Mouse (Mus musculus) lung, postnatal 0 days (tissue): ENCODE data around the gene Gse1. TPM values are rescaled to one million over a fixed set of nuclear protein-coding genes. Genes with fewer than 3 reads are reported as not detected.

Experiments used
- ATAC-seq: fragments of 200-750 bp; cut with Nextera tagmentation; 2 replicates; pipeline ENCODE4 v1.8.0; 2017; ENCODE audit warnings: moderate library complexity
- DNase-seq: peaks from one replicate; pipeline ENCODE4 v3.0.0-alpha.2; 2016; ENCODE audit warnings: low spot score
- H3K27ac ChIP-seq: fragments of 300-500 bp; sonication (generic); 2 replicates; pipeline ENCODE4 v1.5.1; 2014; ENCODE audit warnings: antibody characterized with exemption, mild to moderate bottlenecking, low read length, mixed read lengths
- H3K27me3 ChIP-seq: fragments of 300-500 bp; sonication (generic); replicated peaks from 2 replicates; pipeline ENCODE4 v1.6.1; 2014; ENCODE audit warnings: low read length, mixed read lengths; ENCODE audit not compliant: insufficient read depth
- H3K36me3 ChIP-seq: fragments of 300-500 bp; sonication (generic); 2 replicates; pipeline ENCODE4 v1.6.1; 2014; ENCODE audit warnings: low read length, mixed read lengths; ENCODE audit not compliant: insufficient read depth
- H3K4me1 ChIP-seq: fragments of 300-500 bp; sonication (generic); 2 replicates; pipeline ENCODE4 v1.6.1; 2014; ENCODE audit warnings: antibody characterized with exemption, low read depth, low read length, mixed read lengths; ENCODE audit not compliant: insufficient read depth
- H3K4me2 ChIP-seq: fragments of 300-500 bp; sonication (generic); replicated peaks from 2 replicates; pipeline ENCODE4 v1.6.1; 2014; ENCODE audit warnings: low read depth, mild to moderate bottlenecking, low read length, moderate library complexity, mixed read lengths
- H3K4me3 ChIP-seq: fragments of 300-500 bp; sonication (generic); 2 replicates; pipeline ENCODE4 v1.5.1; 2014; ENCODE audit warnings: low read depth, low read length
- H3K9ac ChIP-seq: fragments of 300-500 bp; sonication (generic); replicated peaks from 2 replicates; pipeline ENCODE4 v1.6.1; 2014; ENCODE audit warnings: low read depth, mild to moderate bottlenecking
- H3K9me3 ChIP-seq: fragments of 300-500 bp; sonication (generic); 2 replicates; pipeline ENCODE4 v1.6.1; 2016; ENCODE audit warnings: low read length, mixed read lengths
- CTCF ChIP-seq: IDR thresholded peaks from 2 replicates; pipeline ENCODE4 v1.5.1; 2016; ENCODE audit warnings: antibody characterized with exemption, mild to moderate bottlenecking
- EP300 ChIP-seq: IDR thresholded peaks from 2 replicates; pipeline ENCODE4 v1.6.1; 2016; ENCODE audit warnings: antibody characterized with exemption, mild to moderate bottlenecking, control low read depth
- WGBS: fragments of 180-500 bp; shearing (Covaris S2); extraction: QIAGEN DNeasy Blood & Tissue Kit; methylation state at CpG from one replicate; pipeline ENCODE4 v1.1.7; 2014; 5-methylcytosine and 5-hydroxymethylcytosine counted together
- polyA plus RNA-seq: library from polyadenylated mRNA; unstranded; fragments of >200 nt; fragmentation: Nextera tagmentation; extraction: Ambion mirVana; gene quantifications from 2 replicates; pipeline ENCODE4 v1.2.1, GENCODE M21; 2015

The Gse1 gene
- polyA plus RNA-seq, 1 experiment from 2014 or later: 9.9 TPM

- no peak overlapping the region for H3K9ac ChIP-seq
- DNase-seq (no peak), ATAC-seq (no peak)
- H3K27me3 ChIP-seq: no peaks in the 10 kb centered on the region
- no peaks in the 10 kb centered on the region for H3K9me3 ChIP-seq
- 83% methylated on average over 7 of the region's 7 CpGs for WGBS
- H3K4me3 ChIP-seq: no peak overlapping the region
- 0 out of 2 replicates have a peak, but pooled peaks cover 3% of the 10 kb centered on the region for H3K4me1 ChIP-seq
- TF ChIP-seq EP300 (no peak), CTCF (no peak)
- H3K36me3 ChIP-seq: no peaks in the 10 kb centered on the region
- no peak overlapping the region for H3K4me2 ChIP-seq
- no peak overlapping the region for H3K27ac ChIP-seq
Observed at GRCm38 (mm10) chr8:120316707-120317106, 88.5 kb downstream of the Gse1 start.

GRCm38 (mm10) chr8:120317118-120317824 lies 89.0 kb downstream of the Gse1 start:
- H3K36me3 ChIP-seq: no peaks in the 10 kb centered on the region
- DNase-seq (no peak), ATAC-seq (no peak)
- H3K4me2 ChIP-seq: no peak overlapping the region
- TF ChIP-seq CTCF (no peak), EP300 (no peak)
- no peaks in the 10 kb centered on the region for H3K27me3 ChIP-seq
- WGBS: 80% methylated on average over 21 of the region's 21 CpGs
- 0 out of 2 replicates have a peak, but pooled peaks cover 3% of the 10 kb centered on the region for H3K4me1 ChIP-seq
- no peak overlapping the region for H3K27ac ChIP-seq
- no peaks in the 10 kb centered on the region for H3K9me3 ChIP-seq
- no peak overlapping the region for H3K4me3 ChIP-seq
- H3K9ac ChIP-seq: no peak overlapping the region

GRCm38 (mm10) chr8:120318476-120318991 lies 90.3 kb downstream of the Gse1 start:
- no peak for TF ChIP-seq CTCF
- no peak for TF ChIP-seq EP300
- Histone ChIP-seq H3K27ac (no peak overlapping the region), H3K4me3 (no peak overlapping the region), H3K27me3 (no peaks in the 10 kb centered on the region), H3K9me3 (no peaks in the 10 kb centered on the region), H3K36me3 (no peaks in the 10 kb centered on the region), H3K4me1 (0 out of 2 replicates have a peak, but pooled peaks cover 8% of the 10 kb centered on the region), H3K9ac (no peak overlapping the region), H3K4me2 (no peak overlapping the region)
- no peak for DNase-seq
- ATAC-seq: no peak
- WGBS: 69% methylated on average over 12 of the region's 12 CpGs

- 30% methylated on average over 7 of the region's 7 CpGs for WGBS
- ATAC-seq (peak; percentile 69), DNase-seq (peak; percentile 87)
- H3K9ac ChIP-seq: no peak overlapping the region
- 0 out of 2 replicates have a peak, but pooled peaks cover 12% of the 10 kb centered on the region for H3K4me1 ChIP-seq
- no peaks in the 10 kb centered on the region for H3K36me3 ChIP-seq
- TF ChIP-seq EP300 (no peak), CTCF (peak; percentile 100)
- H3K27me3 ChIP-seq: no peaks in the 10 kb centered on the region
- no peaks in the 10 kb centered on the region for H3K9me3 ChIP-seq
- H3K27ac ChIP-seq: no peak overlapping the region
- no peak overlapping the region for H3K4me3 ChIP-seq
- no peak overlapping the region for H3K4me2 ChIP-seq
Observed at GRCm38 (mm10) chr8:120319449-120319848, 91.2 kb downstream of the Gse1 start.

GRCm38 (mm10) chr8:120320146-120320545 lies 91.9 kb downstream of the Gse1 start:
- DNase-seq (no peak), ATAC-seq (no peak)
- 85% methylated on average over 5 of the region's 5 CpGs for WGBS
- H3K4me3 ChIP-seq: no peak overlapping the region
- no peaks in the 10 kb centered on the region for H3K36me3 ChIP-seq
- no peaks in the 10 kb centered on the region for H3K9me3 ChIP-seq
- 0 out of 2 replicates have a peak, but pooled peaks cover 15% of the 10 kb centered on the region for H3K4me1 ChIP-seq
- H3K27me3 ChIP-seq: no peaks in the 10 kb centered on the region
- H3K27ac ChIP-seq: no peak overlapping the region
- no peak overlapping the region for H3K9ac ChIP-seq
- TF ChIP-seq EP300 (no peak), CTCF (no peak)
- H3K4me2 ChIP-seq: no peak overlapping the region

GRCm38 (mm10) chr8:120321724-120322123 lies 93.5 kb downstream of the Gse1 start:
- Histone ChIP-seq H3K36me3 (no peaks in the 10 kb centered on the region), H3K9ac (no peak overlapping the region), H3K27ac (no peak overlapping the region), H3K4me1 (0 out of 2 replicates have a peak, but pooled peaks cover 15% of the 10 kb centered on the region), H3K4me2 (no peak overlapping the region), H3K4me3 (no peak overlapping the region), H3K9me3 (no peaks in the 10 kb centered on the region), H3K27me3 (no peaks in the 10 kb centered on the region)
- no peak for DNase-seq
- TF ChIP-seq EP300: no peak
- TF ChIP-seq CTCF: peak; percentile 81
- WGBS: 52% methylated on average over 6 of the region's 6 CpGs
- no peak for ATAC-seq
